Mouse (Mus musculus) small intestine, adult 2 months (tissue): Measurements from ENCODE around the gene Olfr1282.

Experiments used
- CTCF ChIP-seq: fragments of 200-500 bp; IDR thresholded peaks from 2 replicates; pipeline ENCODE4 v1.5.1; 2012; ENCODE audit warnings: low read depth, mild to moderate bottlenecking, control low read depth, inconsistent platforms, low read length, moderate library complexity, mixed read lengths; ENCODE audit not compliant: insufficient replicate concordance, insufficient read length; ENCODE audit errors: extremely low read depth
- POLR2A ChIP-seq: fragments of 200-500 bp; IDR thresholded peaks from 2 replicates; pipeline ENCODE4 v1.6.1; 2012; ENCODE audit warnings: low read depth, mild to moderate bottlenecking, control low read depth, inconsistent platforms, low read length, moderate library complexity

- TF ChIP-seq POLR2A: no peak
- TF ChIP-seq CTCF: no peak
These were observed 22.2 kb downstream of the Olfr1282 start, which contains the start of gene Olfr1280 for GRCm38 (mm10) chr2:111313717-111314116.
